Mouse (Mus musculus): ENCODE measurements around the gene Zfp607b.

The Zfp607b gene

GRCm38 (mm10) chr7:27685681-27686080 is 3.5 kb upstream of the Zfp607b start:
- peak; percentile 35 for DNase-seq

- DNase-seq: no peak
These were observed 2.1 kb upstream of the Zfp607b start for GRCm38 (mm10) chr7:27687043-27687442.

GRCm38 (mm10) chr7:27687836-27688235 is 1.3 kb upstream of the Zfp607b start:
- DNase-seq: no peak

- no peak for DNase-seq
These were observed 823 bp upstream of the Zfp607b start for GRCm38 (mm10) chr7:27688246-27688788.

- no peak for DNase-seq
These were observed 1.9 kb downstream of the Zfp607b start for GRCm38 (mm10) chr7:27691076-27691475.

- DNase-seq: no peak
These were observed 7.6 kb downstream of the Zfp607b start for GRCm38 (mm10) chr7:27696711-27697110.

GRCm38 (mm10) chr7:27710402-27710801 is 21.3 kb downstream of the Zfp607b start:
- no peak for DNase-seq

GRCm38 (mm10) chr7:27721951-27722350 is 32.8 kb downstream of the Zfp607b start:
- no peak for DNase-seq

GRCm38 (mm10) chr7:27725566-27726538 is 36.7 kb downstream of the Zfp607b start:
- DNase-seq: peak; percentile 37

- DNase-seq: no peak
These were observed 38.3 kb downstream of the Zfp607b start for GRCm38 (mm10) chr7:27727471-27727870.

GRCm38 (mm10) chr7:27731281-27731883 is 42.2 kb downstream of the Zfp607b start, which contains the start of gene Zfp60:
Zfp60 (plus strand) TSS chr7:27731389.
- peak; percentile 91 for DNase-seq

GRCm38 (mm10) chr7:27731946-27732345 is 42.8 kb downstream of the Zfp607b start:
- no peak for DNase-seq

- no peak for DNase-seq
These were observed 43.4 kb downstream of the Zfp607b start for GRCm38 (mm10) chr7:27732508-27732907.

GRCm38 (mm10) chr7:27735457-27735856 is 46.3 kb downstream of the Zfp607b start:
- no peak for DNase-seq

Data from kidney, postnatal 14 days (tissue).